ENCODE assay signal across 19 mouse cellular contexts in genomic region chr6:100275643-100276042, GRCm38 (mm10).
"Had no signal": no experiment of that assay in that cellular context is flagged by ENCODE, and none has a peak within 500 bp of the region (broad histone marks: within the 10 kb centered on the region; RNA-seq: fewer than 3 reads in every experiment).

No protein-coding gene starts in this region.

- DNase-seq: lung, adult 18-20 months; lung, embryonic 14.5 days; lung, postnatal 10 days; lung, postnatal 4 days; midbrain, embryonic 14.5 days; retina, postnatal 1 day; right cerebral cortex, adult 18-20 months; right cerebral cortex, postnatal 25 days; right cerebral cortex, postnatal 4 days; spleen, adult 18-20 months; thymus, adult 18-20 months; thymus, postnatal 25 days; thymus, postnatal 4 days had no signal

- H3K27me3 ChIP-seq: midbrain, embryonic 12.5 days; neural tube, embryonic 13.5 days; neural tube, embryonic 15.5 days had no signal

- H3K4me3 ChIP-seq: midbrain, embryonic 10.5 days; midbrain, embryonic 12.5 days; myocyte; neural tube, embryonic 13.5 days; neural tube, embryonic 15.5 days had no signal

- H3K27ac ChIP-seq: midbrain, embryonic 10.5 days; midbrain, embryonic 12.5 days; neural tube, embryonic 13.5 days; neural tube, embryonic 15.5 days had no signal

- ATAC-seq: midbrain, embryonic 16.5 days had no signal

- H3K36me3 ChIP-seq: midbrain, embryonic 12.5 days; neural tube, embryonic 13.5 days; neural tube, embryonic 15.5 days had no signal
